Mouse (Mus musculus) urinary bladder, postnatal 10 days (tissue): Measurements from ENCODE around the gene Sat2.

Experiments used
- DNase-seq: peaks from one replicate; pipeline ENCODE4 v3.0.0; 2022; ENCODE audit warnings: low spot score

Sat2 gene

GRCm38 (mm10) chr11:69633128-69633866 lies 11.5 kb downstream of the Sat2 start:
- no peak for DNase-seq

- DNase-seq, result no peak
Observed at GRCm38 (mm10) chr11:69635471-69635870, 13.6 kb downstream of the Sat2 start.

GRCm38 (mm10) chr11:69645860-69646259 lies 24.0 kb downstream of the Sat2 start:
- DNase-seq, result no peak

- no peak for DNase-seq
Observed at GRCm38 (mm10) chr11:69653399-69653798, 31.6 kb downstream of the Sat2 start.

GRCm38 (mm10) chr11:69654760-69655159 lies 32.9 kb downstream of the Sat2 start:
- no peak for DNase-seq

- DNase-seq, result no peak
Observed at GRCm38 (mm10) chr11:69655264-69656064, 33.6 kb downstream of the Sat2 start, which contains the start of gene Sox15. TSS of gene Sox15 (plus strand) at chr11:69655314.

- no peak for DNase-seq
Observed at GRCm38 (mm10) chr11:69656065-69656455, 34.2 kb downstream of the Sat2 start.

- DNase-seq, result no peak
Observed at GRCm38 (mm10) chr11:69656617-69657461, 35.0 kb downstream of the Sat2 start.

- no peak for DNase-seq
Observed at GRCm38 (mm10) chr11:69657462-69657881, 35.6 kb downstream of the Sat2 start.

GRCm38 (mm10) chr11:69661221-69661881 lies 39.5 kb downstream of the Sat2 start:
- no peak for DNase-seq

GRCm38 (mm10) chr11:69662213-69662966 lies 40.6 kb downstream of the Sat2 start, which contains the start of gene Mpdu1:
TSS of gene Mpdu1 (minus strand) at chr11:69662642.
- DNase-seq, result peak; percentile 77

- DNase-seq, result no peak
Observed at GRCm38 (mm10) chr11:69662967-69663671, 41.3 kb downstream of the Sat2 start.

- no peak for DNase-seq
Observed at GRCm38 (mm10) chr11:69663795-69664194, 42.0 kb downstream of the Sat2 start.

- DNase-seq, result no peak
Observed at GRCm38 (mm10) chr11:69664841-69665240, 43.0 kb downstream of the Sat2 start.

- DNase-seq, result no peak
Observed at GRCm38 (mm10) chr11:69665457-69665960, 43.7 kb downstream of the Sat2 start.

- no peak for DNase-seq
Observed at GRCm38 (mm10) chr11:69665961-69666664, 44.3 kb downstream of the Sat2 start, which contains the start of gene Cd68. TSS of gene Cd68 (minus strand) at chr11:69666153.

GRCm38 (mm10) chr11:69666665-69667005 lies 44.8 kb downstream of the Sat2 start:
- no peak for DNase-seq

GRCm38 (mm10) chr11:69670786-69671725 lies 49.2 kb downstream of the Sat2 start:
- peak; percentile 83 for DNase-seq
